Mouse (Mus musculus) thymus, adult 18-20 months (tissue): Measurements from ENCODE around the gene Map3k1.
A peak's percentile ranks its signal among the peaks of the same experiment; 100 is the strongest.
"Not testable (repeated sequence)": the region's sequence is repeated elsewhere in the genome, so short reads cannot be mapped to it uniquely, and the experiment has no call there.

Experiments
- DNase-seq, 2 experiments: peaks; one replicate each; pipeline ENCODE4 v3.0.0; 2022; ENCODE audit warnings: mixed read lengths in 2 of 2

The Map3k1 gene

GRCm38 (mm10) chr13:111741204-111741990 lies 67.4 kb downstream of the Map3k1 start:
- no peak for DNase-seq

GRCm38 (mm10) chr13:111726898-111727297 lies 81.9 kb downstream of the Map3k1 start:
- DNase-seq: no peak

DNA sequence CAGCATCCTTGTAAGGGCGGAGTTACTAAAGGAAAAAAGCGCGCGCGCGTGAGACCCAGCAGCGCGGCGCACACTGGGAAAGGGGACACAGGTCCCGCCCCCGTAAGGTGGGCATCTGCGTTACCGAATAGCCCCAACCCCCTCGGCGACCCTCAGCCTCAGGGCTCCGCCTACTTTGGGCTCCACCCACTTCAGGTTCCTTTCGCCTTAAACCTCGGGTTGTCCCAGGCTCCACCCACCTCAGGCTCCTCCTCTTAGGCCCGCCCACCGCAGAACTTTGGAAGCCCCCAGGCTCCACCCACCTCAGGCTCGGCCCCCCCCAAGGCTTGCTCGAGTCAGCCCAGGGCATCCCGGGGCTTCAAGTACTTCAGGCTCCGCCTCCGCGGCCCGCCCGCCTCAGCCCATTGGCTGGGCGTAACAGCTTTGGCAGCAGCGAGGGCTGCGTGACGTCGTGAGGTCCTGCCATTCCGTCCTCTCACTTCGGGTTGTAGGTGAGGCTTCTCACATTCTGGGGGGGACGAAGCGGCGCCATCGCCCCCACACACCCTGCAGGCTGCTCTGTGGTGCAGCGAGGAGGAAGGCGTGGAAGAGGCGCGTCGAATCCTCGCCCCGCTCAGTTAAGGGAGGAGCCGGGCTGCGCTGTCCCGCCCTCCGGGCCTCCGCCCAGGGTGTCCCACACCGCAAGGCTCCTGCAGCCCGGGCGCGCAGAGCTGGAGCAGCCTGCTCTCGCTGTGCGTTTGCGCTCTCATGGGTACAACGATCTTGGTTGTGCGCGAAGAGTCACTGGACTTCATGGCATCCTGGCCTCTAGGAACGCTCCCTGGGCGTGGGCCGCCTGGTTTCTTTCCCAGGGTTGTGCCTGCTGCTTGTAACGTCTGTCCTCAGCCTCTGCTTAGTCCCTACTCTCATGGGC lies 83.4 kb downstream of the Map3k1 start:
- DNase-seq: peak; percentile 97 to 99

DNA sequence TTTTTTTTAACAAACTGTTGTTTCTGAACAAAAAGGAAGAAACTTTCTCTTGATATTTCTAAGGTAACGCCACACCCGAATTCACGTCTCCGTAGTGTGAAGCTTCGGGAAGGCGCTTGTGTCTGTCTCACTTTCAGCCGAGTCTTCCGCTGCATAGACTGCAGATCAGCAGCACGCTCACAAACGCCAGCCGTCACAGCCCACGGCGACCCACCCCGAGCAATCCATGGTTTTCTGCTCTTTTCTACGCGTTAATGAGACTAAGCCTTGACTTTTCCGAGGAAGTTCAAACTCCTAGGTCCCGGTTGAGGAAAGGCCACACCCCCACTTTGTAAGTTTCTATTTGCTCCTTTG lies 84.0 kb downstream of the Map3k1 start:
- DNase-seq: no peak

- no peak for DNase-seq
Observed at GRCm38 (mm10) chr13:111719726-111720125, 89.1 kb downstream of the Map3k1 start.

- no peak for DNase-seq
Observed at GRCm38 (mm10) chr13:111710531-111710930, 98.3 kb downstream of the Map3k1 start.

DNA sequence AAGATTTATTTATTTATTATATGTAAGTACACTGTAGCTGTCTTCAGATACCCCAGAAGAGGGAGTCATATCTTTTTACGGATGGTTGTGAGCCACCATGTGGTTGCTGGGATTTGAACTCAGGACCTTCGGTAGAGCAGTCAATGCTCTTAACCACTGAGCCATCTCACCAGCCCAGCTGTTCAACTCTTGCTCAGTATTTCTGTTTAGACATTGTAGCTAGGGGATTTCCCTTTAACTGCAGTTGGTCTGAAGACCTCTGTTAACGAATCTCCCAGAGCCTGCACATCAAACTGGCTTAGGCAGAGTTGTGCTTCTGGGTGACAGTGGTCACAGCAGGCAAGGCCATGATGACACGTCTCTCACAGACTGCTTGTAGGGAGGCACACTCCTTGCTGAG lies 104.8 kb downstream of the Map3k1 start:
- DNase-seq: not testable (repeated sequence)

- DNase-seq: no peak
Observed at GRCm38 (mm10) chr13:111703396-111703795, 105.4 kb downstream of the Map3k1 start.
